Mouse (Mus musculus): ENCODE results near the gene Rptor.

- TF ChIP-seq HCFC1 (IDR thresholded peaks at IDR 0.05; ENCODE audit: low read depth, low read length) (no peak), CTCF (IDR thresholded peaks at IDR 0.05 in 2 of 3, conservative IDR thresholded peaks at IDR 0.05 in 1 of 3; ENCODE audit: control insufficient read depth in 1 of 3, insufficient read depth in 1 of 3, low read depth in 2 of 3, low read length in 3 of 3, poor library complexity in 1 of 3, severe bottlenecking in 1 of 3) (no peak), MAFK (IDR thresholded peaks at IDR 0.05; ENCODE audit: borderline replicate concordance, low read depth, low read length) (no peak), POLR2A (IDR thresholded peaks at IDR 0.05; ENCODE audit: control insufficient read depth in 1 of 2, insufficient read depth in 1 of 2, low read depth in 1 of 2, low read length in 2 of 2, poor library complexity in 1 of 2) (no peak), ZMIZ1 (IDR thresholded peaks at IDR 0.05; ENCODE audit: low read depth, low read length) (no peak), NRF1 (IDR thresholded peaks at IDR 0.05; ENCODE audit: insufficient read depth, low read depth, low read length, poor library complexity, severe bottlenecking) (no peak), ZKSCAN1 (IDR thresholded peaks at IDR 0.05; ENCODE audit: low read depth, low read length) (no peak), EP300 (IDR thresholded peaks at IDR 0.05; ENCODE audit: low read depth in 1 of 2, low read length in 2 of 2) (no peak), CHD2 (IDR thresholded peaks at IDR 0.05; ENCODE audit: low read length) (no peak), MYC (IDR thresholded peaks at IDR 0.05; ENCODE audit: low read depth, low read length) (no peak)
Observed at GRCm38 (mm10) chr11:119565021-119565420, 37.7 kb upstream of the Rptor start.

Data from MEL (cell line).